Mouse (Mus musculus) induced T-regulatory cell, adult 2 months (primary cell): Measurements from ENCODE around the gene Sppl2b.
A peak's percentile ranks its signal among the peaks of the same experiment; 100 is the strongest.
"Not testable (repeated sequence)": the region's sequence is repeated elsewhere in the genome, so short reads cannot be mapped to it uniquely, and the experiment has no call there.

Experiments
- DNase-seq: peaks from one replicate; pipeline ENCODE4 v3.0.0-alpha.2; 2012; ENCODE audit warnings: low read depth

Sppl2b gene

GRCm38 (mm10) chr10:80854913-80855748, at the start of gene Sppl2b, which contains the start of gene Lsm7:
TSS of gene Sppl2b (plus strand) at chr10:80855275.
TSS of gene Lsm7 (minus strand) at chr10:80855209.
- DNase-seq, result peak; percentile 98

- no peak for DNase-seq
These were observed 49.8 kb upstream of the Sppl2b start for GRCm38 (mm10) chr10:80805322-80805721.

- DNase-seq, result peak; percentile 79
These were observed 49.1 kb upstream of the Sppl2b start for GRCm38 (mm10) chr10:80805925-80806324.

- no peak for DNase-seq
These were observed 48.6 kb upstream of the Sppl2b start for GRCm38 (mm10) chr10:80806341-80807056.

- peak; percentile 70 for DNase-seq
These were observed 47.9 kb upstream of the Sppl2b start for GRCm38 (mm10) chr10:80807057-80807627.

- no peak for DNase-seq
These were observed 46.7 kb upstream of the Sppl2b start for GRCm38 (mm10) chr10:80808099-80808984.

- no peak for DNase-seq
These were observed 46.0 kb upstream of the Sppl2b start for GRCm38 (mm10) chr10:80808985-80809632.

- no peak for DNase-seq
These were observed 45.0 kb upstream of the Sppl2b start for GRCm38 (mm10) chr10:80810084-80810483.

GRCm38 (mm10) chr10:80812391-80813041, 42.6 kb upstream of the Sppl2b start:
- DNase-seq, result no peak

- DNase-seq, result no peak
These were observed 41.7 kb upstream of the Sppl2b start, which contains the start of gene Jsrp1 for GRCm38 (mm10) chr10:80813366-80813765. TSS of gene Jsrp1 (minus strand) at chr10:80813498.

- no peak for DNase-seq
These were observed 40.3 kb upstream of the Sppl2b start for GRCm38 (mm10) chr10:80814800-80815199.

- DNase-seq, result not testable (repeated sequence)
These were observed 38.8 kb upstream of the Sppl2b start for GRCm38 (mm10) chr10:80816303-80816702.

- no peak for DNase-seq
These were observed 37.9 kb upstream of the Sppl2b start for GRCm38 (mm10) chr10:80817164-80817563.

GRCm38 (mm10) chr10:80817955-80818354, 37.1 kb upstream of the Sppl2b start:
- peak; percentile 61 for DNase-seq

- DNase-seq, result no peak
These were observed 36.3 kb upstream of the Sppl2b start for GRCm38 (mm10) chr10:80818599-80819281.

GRCm38 (mm10) chr10:80819406-80819805, 35.7 kb upstream of the Sppl2b start:
- DNase-seq, result no peak

- peak; percentile 71 for DNase-seq
These were observed 33.1 kb upstream of the Sppl2b start for GRCm38 (mm10) chr10:80821991-80822390.

GRCm38 (mm10) chr10:80822528-80822927, 32.5 kb upstream of the Sppl2b start:
- DNase-seq, result no peak

GRCm38 (mm10) chr10:80823316-80823715, 31.8 kb upstream of the Sppl2b start:
- no peak for DNase-seq
